Mouse (Mus musculus): Measurements from ENCODE around the gene Dusp19. TPM values are rescaled to one million over a fixed set of nuclear protein-coding genes. Genes with fewer than 3 reads are reported as not detected.

Dusp19 gene
- 8.7 and 9.5 TPM in 2 replicates for polyA plus RNA-seq (2016; fragmentation: Nextera tagmentation; extraction: Ambion mirVana)

- H3K27me3 ChIP-seq (replicated peaks) = no peaks in the 10 kb centered on the region
- peak within 1 kb of the TSS; percentile 67 for H3K27ac ChIP-seq
- H3K9ac ChIP-seq = peak within 1 kb of the TSS; percentile 73
- no peaks in the 10 kb centered on the region for H3K36me3 ChIP-seq
- no peaks in the 10 kb centered on the region for H3K9me3 ChIP-seq (replicated peaks)
- peaks cover 5% of the 10 kb centered on the region for H3K4me1 ChIP-seq
- ATAC-seq = peak; percentile 100
- under 1% methylated on average over 21 of the region's 21 CpGs for WGBS (ENCODE audit: insufficient replicate concordance)
- H3K4me2 ChIP-seq = peak within 1 kb of the TSS; percentile 75
- peak within 1 kb of the TSS; percentile 67 for H3K4me3 ChIP-seq
Observed at GRCm38 (mm10) chr2:80616854-80617737, at the start of gene Dusp19, which contains the start of gene Nup35. TSS of gene Dusp19 (plus strand) at chr2:80617045. TSS of gene Nup35 (plus strand) at chr2:80617236.

GRCm38 (mm10) chr2:80567411-80567810 is 49.4 kb upstream of the Dusp19 start:
- H3K9ac ChIP-seq = no peak overlapping the region
- H3K36me3 ChIP-seq = 0 out of 2 replicates have a peak, but pooled peaks cover 2% of the 10 kb centered on the region
- no peaks in the 10 kb centered on the region for H3K27me3 ChIP-seq (replicated peaks)
- H3K9me3 ChIP-seq (replicated peaks) = no peaks in the 10 kb centered on the region
- H3K27ac ChIP-seq = no peak overlapping the region
- H3K4me1 ChIP-seq = peaks cover 3% of the 10 kb centered on the region; the same call in 1 of the 2 replicates
- WGBS (ENCODE audit: insufficient replicate concordance) = 84% methylated on average over 4 of the region's 4 CpGs
- H3K4me2 ChIP-seq = no peak overlapping the region
- no peak overlapping the region for H3K4me3 ChIP-seq
- no peak for ATAC-seq

- Histone ChIP-seq H3K4me1 (no peaks in the 10 kb centered on the region), H3K27ac (no peak overlapping the region), H3K27me3 (replicated peaks) (no peaks in the 10 kb centered on the region), H3K4me2 (no peak overlapping the region), H3K9ac (no peak overlapping the region), H3K36me3 (0 out of 2 replicates have a peak, but pooled peaks cover 2% of the 10 kb centered on the region), H3K9me3 (replicated peaks) (no peaks in the 10 kb centered on the region), H3K4me3 (no peak overlapping the region)
- 72% methylated on average over 4 of the region's 4 CpGs for WGBS (ENCODE audit: insufficient replicate concordance)
- no peak for ATAC-seq
Observed at GRCm38 (mm10) chr2:80570656-80571055, 46.2 kb upstream of the Dusp19 start.

- ATAC-seq = no peak
- H3K4me1 ChIP-seq = peaks cover 17% of the 10 kb centered on the region
- no peak overlapping the region for H3K27ac ChIP-seq
- H3K4me3 ChIP-seq = no peak overlapping the region
- no peak overlapping the region for H3K4me2 ChIP-seq
- no peaks in the 10 kb centered on the region for H3K36me3 ChIP-seq
- H3K9ac ChIP-seq = no peak overlapping the region
- no peaks in the 10 kb centered on the region for H3K9me3 ChIP-seq (replicated peaks)
- 84% methylated on average over 1 of the region's 1 CpGs for WGBS (ENCODE audit: insufficient replicate concordance)
- 0 out of 2 replicates have a peak, but pooled peaks cover 9% of the 10 kb centered on the region for H3K27me3 ChIP-seq (replicated peaks)
Observed at GRCm38 (mm10) chr2:80577286-80577685, 39.6 kb upstream of the Dusp19 start.

GRCm38 (mm10) chr2:80579253-80579891 is 37.5 kb upstream of the Dusp19 start:
- Histone ChIP-seq H3K9me3 (replicated peaks) (no peaks in the 10 kb centered on the region), H3K4me3 (peak overlapping the region; percentile 86), H3K4me1 (peaks cover 17% of the 10 kb centered on the region), H3K27me3 (replicated peaks) (0 out of 2 replicates have a peak, but pooled peaks cover 19% of the 10 kb centered on the region), H3K4me2 (peak overlapping the region; percentile 92), H3K9ac (no peak overlapping the region), H3K36me3 (no peaks in the 10 kb centered on the region), H3K27ac (no peak overlapping the region)
- ATAC-seq = no peak
- 20% methylated on average over 6 of the region's 6 CpGs for WGBS (ENCODE audit: insufficient replicate concordance)

GRCm38 (mm10) chr2:80580311-80580961 is 36.4 kb upstream of the Dusp19 start:
- WGBS (ENCODE audit: insufficient replicate concordance) = under 1% methylated on average over 51 of the region's 65 CpGs
- Histone ChIP-seq H3K9me3 (replicated peaks) (no peaks in the 10 kb centered on the region), H3K36me3 (no peaks in the 10 kb centered on the region), H3K4me3 (peak overlapping the region; percentile 86), H3K27ac (peak overlapping the region; percentile 95), H3K27me3 (replicated peaks) (peaks cover 26% of the 10 kb centered on the region; the same call in 1 of the 2 replicates), H3K4me2 (peak overlapping the region; percentile 92), H3K9ac (peak overlapping the region; percentile 89), H3K4me1 (peaks cover 17% of the 10 kb centered on the region)
- ATAC-seq = peak; percentile 78

GRCm38 (mm10) chr2:80581043-80581711 is 35.7 kb upstream of the Dusp19 start, which contains the start of gene Nckap1:
TSS of gene Nckap1 (minus strand) at chr2:80581380.
- ATAC-seq = peak; percentile 93
- H3K27me3 ChIP-seq (replicated peaks) = peaks cover 26% of the 10 kb centered on the region; the same call in 1 of the 2 replicates
- H3K4me2 ChIP-seq = peak within 1 kb of the TSS; percentile 92
- peak within 1 kb of the TSS; percentile 95 for H3K27ac ChIP-seq
- peaks cover 17% of the 10 kb centered on the region for H3K4me1 ChIP-seq
- H3K9me3 ChIP-seq (replicated peaks) = no peaks in the 10 kb centered on the region
- no peaks in the 10 kb centered on the region for H3K36me3 ChIP-seq
- peak within 1 kb of the TSS; percentile 86 for H3K4me3 ChIP-seq
- H3K9ac ChIP-seq = peak within 1 kb of the TSS; percentile 89
- WGBS (ENCODE audit: insufficient replicate concordance) = under 1% methylated on average over 77 of the region's 88 CpGs

- Histone ChIP-seq H3K9ac (no peak overlapping the region), H3K27ac (no peak overlapping the region), H3K4me3 (no peak overlapping the region), H3K4me1 (peaks cover 17% of the 10 kb centered on the region), H3K27me3 (replicated peaks) (peaks cover 22% of the 10 kb centered on the region; the same call in 1 of the 2 replicates), H3K36me3 (no peaks in the 10 kb centered on the region), H3K4me2 (no peak overlapping the region), H3K9me3 (replicated peaks) (no peaks in the 10 kb centered on the region)
- 88% methylated on average over 3 of the region's 3 CpGs for WGBS (ENCODE audit: insufficient replicate concordance)
- ATAC-seq = no peak
Observed at GRCm38 (mm10) chr2:80582356-80582755, 34.5 kb upstream of the Dusp19 start.

- 57% methylated on average over 4 of the region's 4 CpGs for WGBS (ENCODE audit: insufficient replicate concordance)
- no peak for ATAC-seq
Observed at GRCm38 (mm10) chr2:80594215-80594918, 22.5 kb upstream of the Dusp19 start.

GRCm38 (mm10) chr2:80596960-80597359 is 19.9 kb upstream of the Dusp19 start:
- Histone ChIP-seq H3K27ac (no peak overlapping the region), H3K4me1 (peaks cover 6% of the 10 kb centered on the region; the same call in 1 of the 2 replicates), H3K36me3 (no peaks in the 10 kb centered on the region), H3K4me3 (no peak overlapping the region), H3K9ac (no peak overlapping the region), H3K4me2 (no peak overlapping the region), H3K9me3 (replicated peaks) (no peaks in the 10 kb centered on the region), H3K27me3 (replicated peaks) (peaks cover 9% of the 10 kb centered on the region; the same call in 1 of the 2 replicates)
- no peak for ATAC-seq
- WGBS (ENCODE audit: insufficient replicate concordance) = 59% methylated on average over 5 of the region's 5 CpGs

More at GRCm38 (mm10) chr2:80594215-80594918, 22.5 kb upstream of the Dusp19 start:
- H3K27me3 ChIP-seq (replicated peaks) = peaks cover 11% of the 10 kb centered on the region
- H3K4me2 ChIP-seq = no peak overlapping the region
- no peaks in the 10 kb centered on the region for H3K9me3 ChIP-seq (replicated peaks)
- no peaks in the 10 kb centered on the region for H3K36me3 ChIP-seq
- H3K27ac ChIP-seq = no peak overlapping the region
- peaks cover 6% of the 10 kb centered on the region; the same call in 1 of the 2 replicates for H3K4me1 ChIP-seq
- no peak overlapping the region for H3K9ac ChIP-seq
- no peak overlapping the region for H3K4me3 ChIP-seq
